Mouse (Mus musculus) leukemia stem cell, adult 10-12 weeks (primary cell): Measurements from ENCODE around the gene Gm32687. TPM values are rescaled to one million over a fixed set of nuclear protein-coding genes. Genes with fewer than 3 reads are reported as not detected.

ENCODE experiments used
- polyA plus RNA-seq: library from polyadenylated mRNA; stranded (reverse); fragments of >175 nt; gene quantifications from 2 replicates; pipeline ENCODE4 v1.2.3, GENCODE M21; 2012; ENCODE audit warnings: low replicate concordance

The Gm32687 gene
- not detected in 2 replicates for polyA plus RNA-seq

DNA sequence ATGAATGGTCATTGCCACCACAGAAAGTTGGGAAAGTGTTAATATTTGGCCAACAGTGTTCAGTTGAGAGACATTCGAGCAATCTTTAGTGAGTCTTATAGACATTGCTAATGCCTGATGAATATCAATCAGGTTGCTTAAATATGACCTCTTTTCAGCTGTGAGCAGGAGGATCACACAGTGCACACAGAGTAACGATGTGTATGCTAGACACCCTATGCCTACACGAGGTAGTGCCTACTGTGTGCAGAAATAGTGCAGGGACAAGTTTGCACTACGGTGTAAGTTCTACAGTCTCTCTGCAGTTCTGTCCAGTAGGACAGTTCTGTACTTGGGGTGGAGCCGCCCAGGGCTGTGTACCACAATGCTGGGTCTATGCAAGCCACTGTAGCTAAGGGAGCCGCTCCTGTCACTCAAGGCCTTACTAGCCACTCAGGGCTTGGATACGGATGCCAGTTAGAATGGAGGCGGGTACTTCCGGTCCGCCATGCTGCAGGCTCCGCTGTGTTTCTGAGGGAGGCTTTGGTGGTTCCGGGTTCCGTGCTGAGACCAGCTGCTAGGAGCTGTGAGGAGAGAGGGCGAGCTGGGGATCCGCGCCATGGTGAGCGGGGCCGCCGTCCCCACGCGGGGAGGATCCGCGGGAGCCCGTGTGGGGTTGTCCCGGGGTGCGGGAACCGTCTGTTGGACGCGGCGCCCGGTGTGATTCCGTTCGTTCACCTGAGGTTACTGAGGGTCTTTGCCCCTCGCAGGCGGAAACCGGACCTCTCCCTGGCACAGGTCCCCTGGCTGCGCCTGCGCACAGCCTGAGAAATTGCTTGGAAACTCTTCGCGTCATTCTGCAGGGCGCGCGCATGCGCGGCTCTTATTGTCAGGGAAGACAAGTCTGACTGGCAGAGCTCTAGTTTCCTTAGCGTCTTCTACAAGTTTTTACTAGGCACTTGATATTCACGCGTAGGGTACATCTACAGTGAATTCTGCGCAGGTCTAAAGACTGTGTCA is at the start of gene Gm32687:
Gm32687 (plus strand) TSS at position 526 of the 999 bp plus-strand sequence.

DNA sequence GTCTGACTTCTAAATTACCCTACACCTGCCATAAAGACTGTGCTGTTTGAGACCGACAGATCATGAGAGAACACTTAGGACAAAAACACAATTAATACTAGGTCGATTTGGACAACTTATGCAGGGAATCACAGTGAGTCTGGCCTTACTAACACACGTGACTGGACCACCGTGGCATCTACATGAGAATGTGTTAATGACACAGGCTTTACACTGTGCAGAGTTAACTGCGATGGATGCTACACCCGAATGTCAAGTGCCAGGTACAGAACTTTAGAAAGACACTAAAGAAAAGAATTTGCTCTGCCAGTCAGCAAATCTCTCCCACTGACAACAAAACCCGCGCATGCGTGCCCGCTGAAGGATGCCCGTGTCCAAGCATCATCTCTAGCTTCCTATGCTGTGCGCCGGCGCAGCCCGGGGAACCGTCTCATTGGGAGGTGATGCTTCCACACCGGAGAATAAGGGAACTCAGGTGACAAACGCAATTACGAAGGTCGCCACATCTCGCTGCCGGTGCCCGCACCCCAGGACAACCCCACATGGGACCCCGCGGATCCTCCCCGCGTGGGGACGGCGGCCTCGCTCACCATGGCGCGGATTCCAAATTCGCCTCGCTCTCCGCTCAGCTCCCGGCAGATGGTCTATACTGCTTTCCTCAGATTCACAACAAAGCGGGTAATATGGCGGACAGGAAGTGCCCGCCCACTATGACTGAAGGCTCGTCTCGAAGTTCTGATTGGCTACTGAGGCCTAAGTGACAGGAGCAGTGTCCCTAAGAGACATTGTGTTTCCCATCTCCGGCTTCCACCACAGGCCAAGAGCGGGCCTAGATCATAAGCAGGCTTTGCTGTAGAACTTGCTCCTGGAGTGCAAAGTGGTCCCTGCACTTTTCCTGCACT is 66.4 kb downstream of the Gm32687 start, which contains the start of gene Zfp781:
Zfp781 (minus strand) TSS at position 639 of the 902 bp plus-strand sequence.

Other genes with a start within 250 kb of the Gm32687 start
- 83.0 and 132 TPM in 2 replicates for gene Sirt6, start 236.1 kb upstream of the Gm32687 start, polyA plus RNA-seq
- 8.5 and 13.2 TPM in 2 replicates for gene Ankrd24, start 235.4 kb upstream of the Gm32687 start, polyA plus RNA-seq
- gene Gm10778, start 214.9 kb upstream of the Gm32687 start, polyA plus RNA-seq, result 0.22 TPM in 1 of 2 replicates, not detected in the other
- gene Zfp433, start 159.1 kb upstream of the Gm32687 start, polyA plus RNA-seq, result 0.20 TPM in 1 of 2 replicates, not detected in the other
- gene Gm3055, start 92.8 kb upstream of the Gm32687 start, polyA plus RNA-seq, result not detected in 2 replicates
- gene Gm4767, start 51.7 kb upstream of the Gm32687 start, polyA plus RNA-seq, result 0.09 TPM in 1 of 2 replicates, not detected in the other
- 0.15 TPM in 1 of 2 replicates, not detected in the other for gene Zfp781, start 66.5 kb downstream of the Gm32687 start, polyA plus RNA-seq
- gene Zfp873, start 184.2 kb downstream of the Gm32687 start, polyA plus RNA-seq, result 0.24 and 0.38 TPM in 2 replicates
- not detected in 2 replicates for gene BC024063, start 219.4 kb downstream of the Gm32687 start, polyA plus RNA-seq